Mouse (Mus musculus) small intestine, adult 2 months (tissue): ENCODE data around the gene Ccdc163. TPM values are rescaled to one million over a fixed set of nuclear protein-coding genes. Genes with fewer than 3 reads are reported as not detected.
"Not testable (repeated sequence)": the region's sequence is repeated elsewhere in the genome, so short reads cannot be mapped to it uniquely, and the experiment has no call there.

Source experiments
- H3K27ac ChIP-seq: fragments of 200-500 bp; 2 replicates; pipeline ENCODE4 v1.5.1; 2012; ENCODE audit warnings: low read depth, low read length, control low read depth, inconsistent platforms; ENCODE audit not compliant: insufficient read depth
- H3K27me3 ChIP-seq: fragments of 200-500 bp; 2 replicates; pipeline ENCODE4 v1.6.1; 2012; ENCODE audit warnings: mild to moderate bottlenecking, moderate library complexity, low read length, inconsistent platforms; ENCODE audit not compliant: control insufficient read depth, insufficient read depth
- H3K36me3 ChIP-seq: fragments of 200-500 bp; 2 replicates; pipeline ENCODE4 v1.6.1; 2012; ENCODE audit warnings: mild to moderate bottlenecking, low read length, control low read depth, inconsistent platforms; ENCODE audit not compliant: control insufficient read depth, insufficient read depth
- H3K4me1 ChIP-seq: fragments of 200-500 bp; 2 replicates; pipeline ENCODE4 v1.6.1; 2012; ENCODE audit warnings: low read length, inconsistent platforms, mixed read lengths; ENCODE audit not compliant: control insufficient read depth, insufficient read depth, insufficient read length
- H3K4me3 ChIP-seq: fragments of 200-500 bp; 2 replicates; pipeline ENCODE4 v1.5.1; 2012; ENCODE audit warnings: low read depth, mild to moderate bottlenecking, control low read depth, inconsistent platforms, low read length, moderate library complexity
- CTCF ChIP-seq: fragments of 200-500 bp; IDR thresholded peaks from 2 replicates; pipeline ENCODE4 v1.5.1; 2012; ENCODE audit warnings: low read depth, mild to moderate bottlenecking, control low read depth, inconsistent platforms, low read length, moderate library complexity, mixed read lengths; ENCODE audit not compliant: insufficient replicate concordance, insufficient read length; ENCODE audit errors: extremely low read depth
- POLR2A ChIP-seq: fragments of 200-500 bp; IDR thresholded peaks from 2 replicates; pipeline ENCODE4 v1.6.1; 2012; ENCODE audit warnings: low read depth, mild to moderate bottlenecking, control low read depth, inconsistent platforms, low read length, moderate library complexity
- WGBS: fragments of 180-500 bp; shearing (Covaris S2); methylation state at CpG from one replicate; pipeline ENCODE4 v1.1.7; 2018; 5-methylcytosine and 5-hydroxymethylcytosine counted together
- polyA plus RNA-seq: library from polyadenylated mRNA; depleted of rRNA; stranded (reverse); fragments of >200 nt; gene quantifications from 2 replicates; pipeline ENCODE4 v1.2.3, GENCODE M21; 2012; rRNA removed

The Ccdc163 gene
- 5.0 and 8.9 TPM in 2 replicates for polyA plus RNA-seq

- H3K27me3 ChIP-seq = no peaks in the 10 kb centered on the region
- peak within 1 kb of the TSS; percentile 70 for H3K4me3 ChIP-seq
- no peak for TF ChIP-seq CTCF
- no peak; the same call in 1 of the 2 replicates for TF ChIP-seq POLR2A
- peaks cover 3% of the 10 kb centered on the region; the same call in 1 of the 2 replicates for H3K36me3 ChIP-seq
- no peak within 1 kb of the TSS for H3K27ac ChIP-seq
- 1% methylated on average over 29 of the region's 29 CpGs for WGBS
- H3K4me1 ChIP-seq = no peaks in the 10 kb centered on the region; the same call in 1 of the 2 replicates
Measured at GRCm38 (mm10) chr4:116708201-116708764, at the start of gene Ccdc163, which contains the start of gene Mmachc. Gene Ccdc163, plus strand, starts transcription at chr4:116708509. Gene Mmachc, minus strand, starts transcription at chr4:116708406.

GRCm38 (mm10) chr4:116659474-116659873, 48.8 kb upstream of the Ccdc163 start:
- no peaks in the 10 kb centered on the region for H3K27me3 ChIP-seq
- 12% methylated on average over 2 of the region's 2 CpGs for WGBS
- no peak overlapping the region for H3K4me3 ChIP-seq
- no peaks in the 10 kb centered on the region for H3K36me3 ChIP-seq
- peak overlapping the region; percentile 71 for H3K27ac ChIP-seq
- no peak for TF ChIP-seq POLR2A
- TF ChIP-seq CTCF = no peak
- H3K4me1 ChIP-seq = peaks cover 17% of the 10 kb centered on the region

GRCm38 (mm10) chr4:116659916-116660315, 48.4 kb upstream of the Ccdc163 start:
- 25% methylated on average over 6 of the region's 6 CpGs for WGBS
- H3K27me3 ChIP-seq = not testable (repeated sequence)

DNA sequence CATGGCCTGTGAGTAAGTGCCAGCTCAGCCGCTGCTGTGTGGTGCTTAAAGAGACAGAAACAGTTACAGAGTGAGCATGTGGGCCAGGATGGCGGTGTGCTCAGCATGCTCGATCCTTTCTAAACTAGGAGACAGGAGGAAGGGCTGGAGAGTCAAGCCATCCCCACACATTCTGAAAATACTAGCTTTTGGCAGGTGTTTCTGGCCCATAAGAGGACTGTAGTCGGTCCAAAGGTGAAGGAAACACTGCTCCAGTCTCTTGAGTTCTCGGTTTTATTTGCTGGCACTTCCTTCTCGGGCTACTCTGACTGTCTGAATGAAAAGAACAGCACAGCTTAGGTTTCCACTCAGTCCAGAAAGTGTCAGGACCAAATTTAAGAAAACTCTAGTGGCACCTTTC, 47.5 kb upstream of the Ccdc163 start:
- Histone ChIP-seq H3K27ac (peak overlapping the region; percentile 79), H3K36me3 (no peaks in the 10 kb centered on the region), H3K4me3 (no peak overlapping the region), H3K27me3 (no peaks in the 10 kb centered on the region), H3K4me1 (peaks cover 12% of the 10 kb centered on the region)
- TF ChIP-seq POLR2A (no peak), CTCF (no peak)
- 25% methylated on average over 6 of the region's 6 CpGs for WGBS

More at GRCm38 (mm10) chr4:116659916-116660315, 48.4 kb upstream of the Ccdc163 start:
- peak overlapping the region; percentile 71 for H3K27ac ChIP-seq
- not testable (repeated sequence) for H3K4me3 ChIP-seq, H3K36me3 ChIP-seq
- H3K4me1 ChIP-seq = peaks cover 17% of the 10 kb centered on the region

DNA sequence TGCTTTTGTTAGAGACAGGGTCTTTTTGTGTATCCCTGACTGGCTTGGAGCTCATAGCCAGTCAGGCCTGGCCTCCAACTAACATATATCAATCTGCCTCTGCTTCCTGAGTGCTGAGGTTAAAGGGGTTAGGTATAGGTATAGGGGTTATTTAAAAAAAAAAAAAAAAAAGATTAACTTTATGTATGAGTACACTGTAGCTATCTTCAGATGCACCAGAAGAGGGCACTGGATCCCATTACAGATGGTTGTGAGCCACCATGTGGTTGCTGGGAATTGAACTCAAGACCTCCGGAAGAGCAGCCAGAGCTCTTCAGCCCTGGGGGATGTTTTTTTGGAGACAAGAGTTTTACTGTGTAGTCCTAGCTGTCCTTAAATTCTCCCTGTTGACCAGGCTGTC, 46.3 kb upstream of the Ccdc163 start:
- no peaks in the 10 kb centered on the region for H3K27me3 ChIP-seq
- TF ChIP-seq CTCF = no peak
- TF ChIP-seq POLR2A = no peak

DNA sequence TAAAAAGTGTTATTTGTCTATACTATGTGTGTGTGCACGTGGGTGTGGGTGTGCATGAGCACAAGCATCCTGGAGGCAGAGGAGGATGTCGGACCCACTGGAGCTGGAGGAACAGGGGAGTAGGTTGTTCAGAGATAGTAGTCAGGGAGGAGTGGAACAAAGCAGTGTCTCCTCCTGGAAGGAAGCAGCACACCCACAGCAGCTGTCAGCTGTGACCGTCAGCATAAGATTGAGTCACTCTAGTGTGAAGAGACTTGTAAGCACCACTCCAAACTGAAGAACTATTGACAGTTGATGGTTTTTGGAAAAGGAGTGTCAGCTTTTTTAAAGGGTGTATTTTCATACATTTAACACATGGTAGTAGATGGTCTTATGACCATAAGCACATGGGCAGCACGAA, 41.7 kb upstream of the Ccdc163 start:
- H3K4me3 ChIP-seq = no peak overlapping the region
- no peaks in the 10 kb centered on the region for H3K27me3 ChIP-seq
- H3K36me3 ChIP-seq = no peaks in the 10 kb centered on the region
- 73% methylated on average over 4 of the region's 4 CpGs for WGBS
- TF ChIP-seq POLR2A (no peak), CTCF (no peak)
- no peak overlapping the region for H3K27ac ChIP-seq
- H3K4me1 ChIP-seq = peaks cover 2% of the 10 kb centered on the region; the same call in 1 of the 2 replicates

More for the DNA sequence above, 46.3 kb upstream of the Ccdc163 start:
- H3K36me3 ChIP-seq = no peaks in the 10 kb centered on the region
- peaks cover 12% of the 10 kb centered on the region for H3K4me1 ChIP-seq
- no peak overlapping the region for H3K4me3 ChIP-seq
- no peak overlapping the region for H3K27ac ChIP-seq
- 94% methylated on average over 1 of the region's 1 CpGs for WGBS

- Histone ChIP-seq H3K4me3 (no peak overlapping the region), H3K4me1 (peaks cover 2% of the 10 kb centered on the region; the same call in 1 of the 2 replicates), H3K27ac (no peak overlapping the region), H3K36me3 (no peaks in the 10 kb centered on the region), H3K27me3 (no peaks in the 10 kb centered on the region)
- WGBS = 12% methylated on average over 3 of the region's 3 CpGs
- TF ChIP-seq CTCF = no peak
- no peak for TF ChIP-seq POLR2A
Measured at GRCm38 (mm10) chr4:116668145-116668544, 40.2 kb upstream of the Ccdc163 start.
